Mouse (Mus musculus): ENCODE measurements around the gene Cldn19. TPM values are rescaled to one million over a fixed set of nuclear protein-coding genes. Genes with fewer than 3 reads are reported as not detected.

The Cldn19 gene
- total RNA-seq, 2 experiments from 2014 or later, result 0.15 to 0.24 TPM

- intact Hi-C loops (cut with DNase I), result loop anchor here (5.0 kb wide), 1 partner anchor 41 kb away; no protein-coding TSS in a partner anchor
- peak; percentile 66 to 80 for DNase-seq (ENCODE audit: low spot score in 2 of 2)
Measured at GRCm38 (mm10) chr4:119292771-119293573, 37.8 kb downstream of the Cldn19 start.

GRCm38 (mm10) chr4:119293574-119294258, 38.5 kb downstream of the Cldn19 start:
- intact Hi-C loops (cut with DNase I), result loop anchor here (2.0 to 5.0 kb wide), 2 partner anchors 27 to 41 kb away; partner anchors contain the start of gene Ppih
- DNase-seq (ENCODE audit: low spot score in 2 of 2), result peak; percentile 23

- DNase-seq (ENCODE audit: low spot score in 2 of 2), result peak; percentile 100
- intact Hi-C loops (cut with DNase I), result loop anchor here (2.0 to 5.0 kb wide), 2 partner anchors 26 to 42 kb away; partner anchors contain the start of gene Ppih
Measured at GRCm38 (mm10) chr4:119294415-119295133, 39.4 kb downstream of the Cldn19 start, which contains the start of gene Ybx1. Ybx1 (minus strand) TSS chr4:119294604.

GRCm38 (mm10) chr4:119295134-119295453, 39.9 kb downstream of the Cldn19 start:
- no peak for DNase-seq (ENCODE audit: low spot score in 2 of 2)
- intact Hi-C loops (cut with DNase I), result loop anchor here (2.0 kb wide), 1 partner anchor 26 kb away; the partner anchor contains the start of gene Ppih

- intact Hi-C loops (cut with DNase I), result no loop called here
- DNase-seq (ENCODE audit: low spot score in 2 of 2), result no peak
Measured at GRCm38 (mm10) chr4:119297361-119297760, 42.1 kb downstream of the Cldn19 start.

- intact Hi-C loops (cut with DNase I), result no loop called here
- DNase-seq (ENCODE audit: low spot score in 2 of 2), result no peak
Measured at GRCm38 (mm10) chr4:119300761-119301160, 45.5 kb downstream of the Cldn19 start.

- no peak for DNase-seq (ENCODE audit: low spot score in 2 of 2)
- intact Hi-C loops (cut with DNase I), result no loop called here
Measured at GRCm38 (mm10) chr4:119301777-119302176, 46.6 kb downstream of the Cldn19 start.

GRCm38 (mm10) chr4:119303291-119303690, 48.1 kb downstream of the Cldn19 start:
- intact Hi-C loops (cut with DNase I), result no loop called here

GRCm38 (mm10) chr4:119305418-119305817, 50.2 kb downstream of the Cldn19 start:
- intact Hi-C loops (cut with DNase I), result no loop called here
- DNase-seq (ENCODE audit: low spot score in 2 of 2), result no peak

More at GRCm38 (mm10) chr4:119303291-119303690, 48.1 kb downstream of the Cldn19 start:
- DNase-seq (ENCODE audit: low spot score in 2 of 2), result no peak

Other genes starting within 250 kb of the Cldn19 start
- gene Slc2a1, start 146.7 kb upstream of the Cldn19 start, total RNA-seq (2021), result 100 to 1,000 TPM in 1 of 2 experiments, 10 to 100 TPM in 1; 72.3 to 110 TPM
- gene Zfp691, start 81.2 kb upstream of the Cldn19 start, total RNA-seq (2021), result 1 to 10 TPM; 6.2 to 8.1 TPM
- gene Ermap, start 65.4 kb upstream of the Cldn19 start, total RNA-seq (2021), result under 1 TPM; 0.15 to 0.27 TPM
- gene Svbp, start 60.1 kb upstream of the Cldn19 start, total RNA-seq (2021), result 10 to 100 TPM; 19.7 to 22.1 TPM
- gene Tmem269, start 37.2 kb upstream of the Cldn19 start, total RNA-seq (2021), result under 1 TPM; 0.48 to 0.55 TPM
- gene AU022252, start 22.7 kb upstream of the Cldn19 start, total RNA-seq (2021), result 10 to 100 TPM; 31.6 to 34.9 TPM
- gene P3h1, start 22.5 kb upstream of the Cldn19 start, total RNA-seq (2021), result 1 to 10 TPM; 7.1 to 7.6 TPM
- gene Ybx1, start 39.2 kb downstream of the Cldn19 start, total RNA-seq (2021), result 100 to 1,000 TPM; 441 to 483 TPM
- 10 to 100 TPM; 18.0 to 19.1 TPM for gene Ppih, start 65.1 kb downstream of the Cldn19 start, total RNA-seq (2021)
- gene Ccdc30, start 160.1 kb downstream of the Cldn19 start, total RNA-seq (2021), result 10 to 100 TPM; 19.4 to 19.8 TPM
- gene Ppcs, start 167.0 kb downstream of the Cldn19 start, total RNA-seq (2021), result 1 to 10 TPM; 4.5 to 5.7 TPM
- under 1 TPM in 1 of 2 experiments, not detected in 1; 0.23 TPM for gene Zmynd12, start 167.4 kb downstream of the Cldn19 start, total RNA-seq (2021)
- gene Rimkla, start 237.2 kb downstream of the Cldn19 start, total RNA-seq (2021), result 10 to 100 TPM; 11.6 to 13.5 TPM

Data from left cerebral cortex, postnatal 14 days (tissue).